Mouse (Mus musculus): ENCODE results near the gene Lmnb2. TPM values are rescaled to one million over a fixed set of nuclear protein-coding genes. Genes with fewer than 3 reads are reported as not detected.

Lmnb2 gene
- total RNA-seq, 4 experiments from 2014 or later: 3.5 to 6.3 (median 4.8) TPM

DNA sequence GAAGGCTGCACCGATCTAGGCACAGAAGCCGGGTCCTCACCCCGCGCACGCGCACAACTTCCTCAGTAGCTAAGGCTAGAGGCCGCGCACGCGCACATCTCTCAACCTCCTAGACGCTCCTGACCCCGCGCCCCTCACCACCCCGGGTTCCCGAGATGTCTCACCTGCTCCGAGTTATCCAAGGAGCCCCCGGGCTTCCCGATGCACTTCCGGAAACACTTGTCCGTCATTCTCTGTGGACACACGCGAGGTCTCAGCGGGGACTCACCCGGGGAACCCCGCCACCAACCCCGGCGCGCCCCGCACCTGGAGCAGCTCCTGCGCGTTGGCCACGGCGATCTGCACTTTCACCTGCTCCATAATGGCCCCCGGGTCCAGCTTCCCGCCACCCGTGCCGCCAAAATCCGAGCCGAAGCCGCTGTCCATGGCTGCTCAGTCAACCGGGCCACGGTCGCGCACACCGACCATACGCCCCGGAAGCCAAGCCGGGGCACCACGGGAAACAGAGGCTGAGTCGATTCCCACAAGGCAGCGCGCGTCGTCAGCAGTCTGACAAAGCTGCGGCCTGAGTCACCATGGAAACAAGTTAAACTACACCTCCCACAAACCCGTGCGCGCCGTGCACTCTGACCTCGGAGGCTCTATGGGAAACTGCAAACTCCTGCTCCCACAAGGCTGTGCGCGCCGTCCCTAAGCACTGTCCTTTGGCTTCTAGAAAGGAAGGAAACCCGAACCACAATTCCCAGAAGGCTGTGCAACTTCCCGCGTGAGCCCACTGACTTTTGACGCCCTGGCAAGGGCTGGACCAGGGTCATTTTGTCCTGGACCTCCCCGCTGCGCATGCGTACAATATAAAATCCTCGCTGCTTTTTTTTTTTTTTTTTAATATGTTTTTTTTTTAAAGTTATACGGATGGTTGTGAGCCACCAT lies 17.5 kb downstream of the Lmnb2 start, which contains the start of gene Timm13:
TSS of gene Timm13 (minus strand) at position 652 of the 930 bp plus-strand sequence.
- peak; percentile 99 for DNase-seq (ENCODE audit: low spot score)

DNA sequence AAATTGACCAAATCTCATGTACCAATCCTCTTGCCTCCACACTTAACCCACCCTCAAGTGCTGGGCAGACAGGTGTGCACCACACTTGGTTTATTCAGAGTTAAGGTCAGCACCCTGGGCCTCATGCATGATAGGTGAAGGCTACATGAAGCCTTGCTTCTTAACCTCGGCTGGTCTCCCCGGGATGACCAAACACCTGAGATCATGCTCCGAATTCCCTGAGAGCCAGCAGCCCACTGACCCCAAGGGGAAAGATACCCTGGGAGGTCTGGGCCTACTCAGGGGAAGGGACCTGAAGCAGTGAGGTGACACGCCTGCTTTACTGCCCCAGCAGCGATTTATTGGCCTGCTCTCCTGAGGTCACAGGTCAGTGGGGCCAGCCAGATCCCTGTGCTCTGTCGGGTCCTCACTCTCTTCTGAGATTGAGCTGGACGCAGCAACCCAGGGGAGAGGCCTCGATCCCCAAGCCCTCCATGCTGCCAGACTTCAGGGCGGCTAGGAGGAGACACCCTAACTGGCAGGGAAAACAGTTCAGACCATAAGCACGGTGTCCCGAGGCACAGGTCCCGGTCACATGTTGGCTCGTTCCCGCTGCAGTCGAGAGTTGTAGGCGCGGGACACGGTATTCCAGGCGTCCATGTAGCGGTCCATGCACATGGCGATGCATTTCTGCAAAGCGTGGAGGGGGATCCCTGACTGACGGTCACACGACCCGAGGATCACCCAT lies 18.3 kb downstream of the Lmnb2 start:
- no peak for DNase-seq (ENCODE audit: low spot score)

DNA sequence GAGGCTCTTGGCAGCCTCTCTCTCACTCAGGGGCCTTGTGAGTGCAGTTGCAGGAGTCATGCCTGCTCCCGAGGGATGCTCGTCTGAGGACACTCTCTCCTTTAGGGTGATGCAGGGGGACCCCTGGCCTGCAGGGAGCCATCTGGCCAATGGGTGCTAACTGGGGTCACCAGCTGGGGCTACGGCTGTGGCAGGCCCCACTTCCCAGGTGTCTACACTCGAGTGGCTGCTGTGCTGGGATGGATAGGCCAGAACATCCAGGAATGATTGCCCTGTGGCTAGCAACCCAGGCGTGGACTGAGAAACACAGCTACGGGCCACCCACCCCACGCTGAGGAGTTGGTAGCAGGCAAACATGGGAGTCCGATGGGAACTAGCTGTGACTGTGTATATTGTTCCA lies 19.0 kb downstream of the Lmnb2 start:
- DNase-seq (ENCODE audit: low spot score): no peak

DNA sequence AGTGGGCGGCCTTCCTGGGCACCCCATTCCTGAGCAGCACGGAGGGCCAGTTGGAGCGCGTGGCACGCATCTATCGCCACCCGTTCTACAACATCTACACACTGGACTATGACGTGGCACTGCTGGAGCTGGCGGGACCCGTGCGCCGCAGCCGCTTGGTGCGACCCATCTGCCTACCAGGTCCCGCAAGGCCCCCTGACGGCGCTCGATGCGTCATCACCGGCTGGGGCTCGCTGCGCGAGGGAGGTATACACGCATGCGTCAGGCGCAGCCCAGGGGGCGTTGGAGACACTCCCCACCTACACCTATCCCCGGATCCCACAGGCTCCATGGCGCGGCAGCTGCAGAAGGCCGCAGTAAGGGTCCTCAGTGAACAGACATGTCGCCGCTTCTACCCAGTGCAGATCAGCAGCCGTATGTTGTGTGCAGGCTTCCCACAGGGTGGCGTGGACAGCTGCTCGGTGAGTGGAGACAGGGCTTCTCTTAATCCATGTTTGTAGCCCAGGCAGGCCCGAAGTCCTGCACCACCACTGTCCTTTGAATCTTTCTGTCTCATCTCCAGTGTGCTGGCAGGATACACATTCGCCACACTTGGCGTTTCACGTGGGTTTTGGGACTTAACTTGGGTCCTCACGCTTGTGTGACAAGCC lies 20.1 kb downstream of the Lmnb2 start:
- no peak for DNase-seq (ENCODE audit: low spot score)

DNA sequence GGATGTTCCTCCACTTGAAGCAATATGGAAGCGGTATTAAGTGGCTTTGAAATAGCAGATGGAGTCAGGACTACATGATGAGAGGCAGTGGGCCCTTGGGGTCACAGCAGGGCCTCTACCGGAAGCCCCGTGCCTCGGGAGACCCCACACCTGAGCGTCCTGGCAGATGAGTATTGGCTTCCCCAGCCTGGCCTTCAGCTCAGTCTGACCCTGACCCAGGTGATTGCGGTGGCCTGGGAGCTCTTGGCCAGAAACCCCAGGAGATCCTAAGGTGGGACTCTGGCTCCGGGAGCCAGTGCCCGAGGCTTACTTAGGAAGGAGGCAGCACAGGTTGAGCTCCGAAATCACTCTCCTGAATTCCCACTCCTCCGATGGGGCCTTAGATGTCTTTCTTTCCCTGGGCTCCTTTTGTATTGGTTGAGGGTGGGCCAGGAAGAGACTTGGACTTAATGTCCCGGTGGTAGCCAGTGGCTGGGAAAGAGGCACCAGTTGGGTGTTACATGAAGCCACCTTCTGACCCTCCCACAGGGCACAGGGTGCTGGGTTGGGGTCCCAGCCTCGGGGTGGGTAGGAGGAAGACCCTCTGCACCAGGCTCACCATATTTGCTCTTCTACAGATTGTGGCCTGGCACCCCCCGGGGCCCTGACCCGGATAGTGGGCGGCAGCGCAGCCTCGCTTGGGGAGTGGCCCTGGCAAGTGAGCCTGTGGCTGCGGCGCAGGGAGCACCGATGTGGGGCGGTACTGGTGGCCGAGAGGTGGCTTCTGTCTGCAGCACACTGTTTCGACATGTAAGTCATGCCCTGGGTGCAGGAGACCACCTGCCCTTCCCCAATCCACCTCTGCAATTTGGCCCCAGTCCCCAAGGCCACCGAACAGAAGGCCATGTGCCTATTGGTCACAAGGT lies 21.2 kb downstream of the Lmnb2 start:
- DNase-seq (ENCODE audit: low spot score): no peak

DNA sequence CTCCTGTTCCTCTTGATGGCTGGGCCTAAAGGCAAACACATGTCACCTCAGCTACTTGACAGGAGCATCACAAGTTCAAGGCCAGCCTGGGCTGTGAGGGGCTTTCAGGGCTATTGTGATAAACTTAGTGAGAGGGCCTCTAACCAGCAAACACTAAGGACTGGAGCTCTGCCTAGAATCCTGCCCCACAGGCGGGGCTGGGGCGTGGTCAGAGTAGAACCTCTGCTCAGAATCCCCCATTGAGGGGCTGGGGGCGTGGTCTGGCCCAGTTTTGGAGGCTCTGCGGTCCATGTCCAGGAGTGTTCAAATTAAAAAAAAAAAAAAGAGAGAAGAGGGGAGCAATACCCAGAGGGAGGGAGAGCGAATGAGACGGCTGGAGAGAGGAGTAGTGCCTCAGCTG lies 22.3 kb downstream of the Lmnb2 start:
- no peak for DNase-seq (ENCODE audit: low spot score)

DNA sequence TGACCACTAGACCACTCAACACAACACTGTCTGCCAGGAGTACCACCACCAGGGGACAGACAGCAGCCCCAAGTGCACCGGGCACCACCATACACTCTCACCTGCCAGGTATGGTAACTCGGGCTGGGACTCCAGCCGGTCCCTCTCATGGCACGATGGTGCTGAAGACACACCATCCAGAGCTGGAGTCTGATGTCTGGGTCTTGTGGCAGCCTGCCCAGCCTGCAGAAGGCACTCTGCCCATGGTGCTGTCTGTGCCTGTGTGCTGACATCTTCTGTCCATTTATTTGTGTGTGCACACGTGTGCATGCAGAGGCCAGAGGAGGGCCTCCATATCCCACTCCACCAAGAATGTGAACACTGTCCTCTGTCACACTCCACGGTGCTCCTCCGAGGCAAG lies 22.9 kb downstream of the Lmnb2 start:
- DNase-seq (ENCODE audit: low spot score): no peak

DNA sequence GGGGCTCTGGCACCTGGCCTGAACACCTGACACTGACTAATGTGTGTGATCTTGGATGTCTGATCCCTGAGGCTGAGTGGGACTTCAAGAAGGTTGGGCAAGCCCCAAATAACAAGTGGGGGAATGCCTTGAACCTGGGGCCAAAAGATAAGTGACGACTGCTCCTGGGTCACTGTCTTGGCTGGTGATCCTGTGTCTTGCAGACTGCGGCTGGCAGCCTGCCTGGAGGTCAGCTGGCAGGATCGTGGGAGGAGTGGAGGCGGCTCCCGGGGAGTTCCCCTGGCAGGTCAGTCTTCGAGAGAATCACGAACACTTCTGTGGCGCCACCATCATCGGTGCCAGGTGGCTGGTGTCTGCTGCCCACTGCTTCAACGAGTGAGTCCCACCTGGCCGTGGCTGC lies 30.9 kb downstream of the Lmnb2 start:
- peak; percentile 76 for DNase-seq (ENCODE audit: low spot score)

DNA sequence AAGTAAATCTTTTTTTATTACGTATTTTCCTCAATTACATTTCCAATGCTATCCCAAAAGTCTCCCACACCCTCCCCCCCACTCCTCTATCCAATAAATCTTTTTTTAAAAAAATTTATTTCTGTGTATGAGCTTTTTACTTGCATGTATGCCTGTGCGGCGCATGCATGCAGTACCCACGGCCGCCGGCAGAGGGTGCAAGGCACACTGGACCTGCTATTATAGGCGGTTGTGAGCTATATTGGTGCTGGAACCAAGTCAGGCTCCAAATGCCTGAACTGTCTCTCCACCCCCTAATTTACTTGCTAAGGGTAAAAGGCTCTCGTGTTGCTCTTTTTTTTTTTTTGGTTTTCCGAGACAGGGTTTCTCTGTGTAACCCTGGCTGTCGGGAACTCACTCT lies 36.7 kb downstream of the Lmnb2 start:
- DNase-seq (ENCODE audit: low spot score): peak; percentile 65

DNA sequence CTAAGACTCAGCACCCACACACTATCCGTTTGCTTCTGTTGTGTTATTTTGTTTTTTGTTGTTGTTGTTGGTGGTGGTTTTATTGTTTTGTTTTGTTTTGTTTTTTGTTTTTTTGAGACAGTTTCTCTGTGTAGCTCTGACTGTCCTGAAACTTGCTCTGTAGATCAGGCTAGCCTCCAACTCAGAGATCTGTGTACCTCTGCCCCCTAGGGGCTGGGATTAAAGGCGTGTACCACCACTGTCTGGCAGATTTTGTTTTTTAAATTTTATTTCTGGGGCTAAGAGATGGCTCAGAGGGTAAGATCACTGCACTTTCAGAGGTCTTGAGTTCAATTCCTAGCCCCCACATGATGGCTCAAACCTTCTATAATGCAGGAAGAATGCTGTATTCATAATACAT lies 37.1 kb downstream of the Lmnb2 start:
- no peak for DNase-seq (ENCODE audit: low spot score)

DNA sequence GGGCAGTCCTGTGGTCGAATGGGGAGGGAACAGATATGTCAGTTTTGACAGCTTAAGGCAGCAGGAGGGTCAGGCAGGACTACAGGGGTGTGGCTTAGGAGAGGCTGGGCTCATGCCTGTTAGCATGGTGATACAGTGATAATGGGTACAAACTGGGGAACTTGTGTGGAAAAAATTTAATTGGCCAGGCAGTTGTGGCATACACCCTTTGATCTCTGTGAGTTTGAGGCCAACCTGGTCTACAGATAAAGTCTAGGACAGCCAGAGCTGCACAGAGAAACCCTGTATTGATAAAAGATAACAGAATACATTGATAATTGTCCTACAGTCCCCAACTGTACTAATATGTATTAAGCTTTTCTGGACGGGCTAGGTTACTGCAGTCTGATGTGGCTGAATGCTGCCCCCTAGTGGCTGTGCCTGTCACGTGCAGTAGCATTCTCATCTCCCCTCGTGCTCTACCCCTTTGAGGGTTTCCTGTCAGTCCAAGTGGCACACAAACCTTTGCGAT lies 37.9 kb downstream of the Lmnb2 start:
- peak; percentile 47 for DNase-seq (ENCODE audit: low spot score)

DNA sequence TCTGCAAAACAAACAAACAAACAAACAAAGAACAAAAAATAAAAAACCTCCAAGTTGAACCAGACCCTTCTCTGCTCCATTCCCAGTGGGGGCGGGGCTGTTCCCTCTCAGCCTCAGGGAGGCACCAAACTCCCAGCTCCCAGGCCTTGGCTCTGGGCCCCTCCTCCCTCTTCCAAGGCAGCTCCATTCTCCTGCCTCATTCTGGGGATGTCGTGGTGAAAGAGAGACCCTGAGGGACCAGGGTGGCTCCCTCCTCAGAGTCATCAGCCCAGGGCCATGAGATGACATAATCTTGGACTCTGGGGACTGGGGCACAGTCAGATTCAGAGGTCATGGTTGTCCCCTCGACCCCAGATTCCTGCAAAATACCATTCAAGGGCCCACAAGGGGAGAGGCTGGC lies 41.5 kb downstream of the Lmnb2 start:
- DNase-seq (ENCODE audit: low spot score): no peak

DNA sequence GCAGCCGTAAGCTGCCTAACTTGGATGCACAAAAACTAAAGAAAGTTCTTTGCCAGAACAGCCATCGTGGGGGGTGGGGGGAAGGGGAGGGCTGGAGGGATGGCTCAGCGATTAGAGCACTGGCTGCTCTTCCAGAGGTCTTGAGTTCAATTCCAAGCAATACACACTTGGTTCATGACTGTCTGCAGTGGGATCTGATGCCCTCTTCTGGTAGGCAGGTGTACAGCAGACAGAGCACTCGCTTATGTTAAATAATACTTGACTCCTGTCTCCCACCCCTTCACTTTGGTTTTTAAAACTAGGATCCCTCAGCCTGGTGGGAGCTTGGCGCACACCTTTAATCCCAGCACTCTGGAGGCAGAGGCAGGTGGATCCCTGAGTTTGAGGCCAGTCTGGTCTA lies 42.0 kb downstream of the Lmnb2 start:
- DNase-seq (ENCODE audit: low spot score): peak; percentile 50

DNA sequence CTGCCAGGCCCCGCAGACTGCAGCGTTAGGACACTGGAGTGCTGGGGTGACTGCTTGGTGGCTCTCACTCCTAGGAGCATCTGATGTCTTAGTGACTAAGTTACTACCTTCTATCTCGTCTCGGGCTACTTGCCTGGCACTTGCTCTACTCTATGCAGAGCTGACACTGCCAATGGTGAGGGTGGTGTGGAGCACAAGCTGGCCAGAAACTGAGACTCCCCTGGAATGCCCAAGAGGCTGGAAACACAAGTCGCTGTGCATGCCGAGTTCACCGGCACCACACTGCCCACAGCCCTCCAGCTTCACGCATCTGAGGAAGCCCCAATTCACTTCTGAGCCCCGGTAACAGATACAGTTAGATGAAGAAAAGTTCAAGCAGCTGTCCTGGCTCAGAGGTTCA lies 44.0 kb downstream of the Lmnb2 start:
- no peak for DNase-seq (ENCODE audit: low spot score)

DNA sequence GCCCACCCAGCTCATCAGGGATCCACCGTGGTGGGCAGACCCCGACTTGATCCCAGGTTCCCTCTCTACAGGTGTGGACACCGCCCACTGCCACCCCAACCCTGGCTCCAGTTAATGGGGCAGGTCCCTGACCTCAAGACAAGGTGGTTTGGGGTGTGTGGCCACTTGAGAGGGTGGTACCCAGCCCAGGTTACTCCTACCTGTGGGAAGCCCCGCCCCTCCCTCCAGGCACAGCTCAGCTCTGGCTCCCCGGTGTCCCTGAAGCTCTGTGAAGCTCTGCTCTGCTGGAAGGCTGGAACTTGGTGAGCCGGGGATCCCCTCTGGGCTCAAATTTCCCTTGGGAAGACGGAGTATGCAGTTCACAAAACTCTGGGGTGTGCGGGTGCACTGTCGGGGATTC lies 46.5 kb downstream of the Lmnb2 start, which contains the start of gene Tmprss9:
TSS of gene Tmprss9 (plus strand) at position 268 of the 400 bp plus-strand sequence.
- DNase-seq (ENCODE audit: low spot score): no peak

DNA sequence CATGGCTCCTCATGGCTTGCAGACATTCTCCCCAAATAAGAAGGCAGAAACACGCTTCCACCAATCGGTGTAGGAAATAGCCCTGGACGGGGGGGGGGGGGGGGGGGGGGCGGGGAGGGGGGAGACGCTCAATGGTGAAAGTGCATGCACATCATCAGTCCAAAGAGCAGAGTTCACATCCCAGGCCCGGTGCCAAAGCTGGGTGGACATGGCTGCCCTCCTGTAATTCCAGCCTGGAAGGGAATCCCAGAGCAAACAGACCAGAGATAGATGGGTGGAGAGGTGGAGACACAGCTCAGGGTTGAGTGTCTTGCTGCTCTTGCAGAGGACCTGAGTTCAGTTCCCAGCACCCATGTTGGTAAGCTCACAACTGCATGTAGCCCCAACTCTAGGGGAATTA lies 47.1 kb downstream of the Lmnb2 start:
- no peak for DNase-seq (ENCODE audit: low spot score)

DNA sequence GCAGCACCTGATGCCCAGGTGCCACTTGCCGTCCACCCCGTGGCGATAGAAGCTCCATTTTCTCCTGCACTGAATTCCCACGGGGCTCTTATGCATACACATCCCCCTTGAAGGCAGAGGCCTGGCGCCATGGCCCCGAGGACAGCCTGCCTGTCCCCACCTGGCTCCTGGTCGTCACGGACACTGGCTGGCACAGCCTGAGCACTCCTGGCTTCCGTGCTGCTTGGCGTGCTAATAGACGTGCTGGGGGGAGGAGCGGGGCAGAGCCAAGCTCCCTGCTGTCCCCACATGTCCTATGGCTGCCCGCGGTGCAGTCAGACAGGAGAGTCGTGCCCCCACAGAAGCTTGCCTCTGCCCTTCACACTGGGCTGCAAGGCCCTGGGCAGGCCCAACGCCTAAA lies 53.6 kb downstream of the Lmnb2 start:
- DNase-seq (ENCODE audit: low spot score): no peak

DNA sequence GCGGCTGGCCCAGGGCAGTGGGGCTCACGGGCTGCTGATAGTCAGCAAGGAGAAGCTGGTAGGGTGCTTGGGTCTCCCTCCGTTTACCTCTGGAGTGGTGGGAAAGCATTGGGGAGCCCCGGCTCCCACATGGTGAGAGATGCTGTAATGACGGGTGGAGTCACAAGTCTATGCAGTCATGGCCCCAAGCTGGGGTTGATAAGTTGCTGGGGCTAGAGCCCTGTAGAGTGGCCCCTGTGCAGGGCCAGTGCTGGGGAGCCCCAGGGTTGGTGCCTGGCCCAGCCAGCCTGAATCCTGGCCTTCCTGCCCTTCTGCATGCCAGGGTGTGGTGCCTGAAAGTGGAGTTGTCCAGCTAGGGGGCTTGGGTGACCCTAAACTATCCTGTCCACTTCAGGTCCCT lies 55.7 kb downstream of the Lmnb2 start:
- no peak for DNase-seq (ENCODE audit: low spot score)

DNA sequence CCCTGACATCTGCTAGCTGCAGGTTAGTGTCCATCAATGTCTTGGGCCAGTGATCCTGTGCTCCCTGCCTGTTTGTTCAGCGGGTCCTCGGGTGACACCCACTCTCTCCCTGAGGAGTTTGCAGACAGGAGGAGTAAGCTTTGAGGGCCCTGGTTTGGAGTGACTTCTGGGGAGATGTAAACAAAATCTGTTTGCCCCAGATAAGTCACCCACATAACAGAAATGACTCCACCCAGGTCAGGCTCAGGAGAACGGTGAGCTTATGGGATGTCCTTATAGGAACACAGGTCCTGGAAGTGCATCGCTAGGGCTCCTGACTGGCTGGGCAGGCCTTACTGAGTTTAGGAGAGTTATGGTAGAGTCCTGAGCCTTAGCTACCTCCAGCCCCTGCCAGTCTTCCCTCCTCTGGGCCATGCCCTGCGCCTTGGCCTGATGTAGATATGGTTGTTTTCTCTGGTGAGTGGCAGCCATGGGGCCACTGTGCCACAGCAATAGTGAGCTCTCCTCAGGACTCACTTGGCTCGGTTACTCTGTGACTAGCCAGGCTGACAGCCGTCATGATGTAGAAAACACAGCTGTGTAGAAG lies 59.6 kb downstream of the Lmnb2 start:
- DNase-seq (ENCODE audit: low spot score): no peak

DNA sequence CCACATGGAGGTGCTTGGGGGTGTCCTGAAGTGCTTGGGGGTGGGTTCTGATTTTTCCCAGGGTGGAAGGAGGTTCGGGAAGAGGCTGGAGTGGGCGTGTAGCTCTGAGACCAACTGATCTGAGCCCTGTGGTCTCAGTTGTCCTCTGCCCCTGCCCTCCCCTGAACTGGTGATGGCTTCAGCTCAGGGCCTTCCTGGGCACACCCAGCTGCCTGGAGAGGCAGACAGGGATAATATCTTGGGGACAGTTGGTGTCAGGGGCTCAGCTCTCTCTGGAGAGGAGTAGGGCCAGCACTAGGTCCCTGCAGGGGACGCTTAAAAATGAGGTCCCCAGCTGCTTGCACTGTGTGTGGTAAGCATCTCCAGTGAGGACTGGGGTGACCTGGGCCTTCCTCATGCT lies 60.2 kb downstream of the Lmnb2 start:
- DNase-seq (ENCODE audit: low spot score): no peak

DNA sequence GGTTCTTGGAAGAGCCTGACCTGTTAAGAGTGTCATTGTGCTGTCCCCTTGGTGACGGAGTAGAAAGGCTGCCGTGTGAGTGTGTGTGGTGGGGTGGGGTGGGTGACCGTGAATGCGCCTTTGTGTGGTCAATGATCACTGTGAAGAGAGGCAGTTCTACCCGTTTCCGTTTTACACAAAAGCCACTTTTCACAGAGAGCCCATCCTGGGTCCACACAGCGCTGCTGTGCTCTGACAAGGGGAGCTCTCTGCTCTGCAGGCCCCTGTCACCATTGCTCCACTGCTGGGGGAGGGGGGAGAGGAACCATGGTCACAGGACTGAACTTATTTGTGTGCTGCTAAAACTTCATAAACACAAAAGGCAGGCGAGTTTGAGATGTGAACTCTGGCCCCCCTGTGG lies 60.7 kb downstream of the Lmnb2 start:
- DNase-seq (ENCODE audit: low spot score): no peak
